Mouse (Mus musculus) midbrain, embryonic 14.5 days (tissue): Measurements from ENCODE around the gene Npr3. TPM values are rescaled to one million over a fixed set of nuclear protein-coding genes. Genes with fewer than 3 reads are reported as not detected.

Source experiments
- ATAC-seq: fragments of 200-750 bp; cut with Nextera tagmentation; 2 replicates; pipeline ENCODE4 v1.8.0; 2017; ENCODE audit warnings: moderate number of reproducible peaks, moderate library complexity; ENCODE audit not compliant: low FRiP score, low TSS enrichment
- DNase-seq: peaks from one replicate; pipeline ENCODE4 v3.0.0-alpha.2; 2015
- H3K27ac ChIP-seq: fragments of 300-500 bp; sonication (generic); replicated peaks from 2 replicates; pipeline ENCODE4 v1.5.1; 2014; ENCODE audit warnings: mild to moderate bottlenecking, low read depth, low read length, moderate library complexity
- H3K27me3 ChIP-seq: fragments of 300-500 bp; sonication (generic); 2 replicates; pipeline ENCODE4 v1.6.1; 2014; ENCODE audit warnings: low read length, control low read depth, mixed read lengths; ENCODE audit not compliant: control insufficient read depth, insufficient read depth
- H3K36me3 ChIP-seq: fragments of 300-500 bp; sonication (generic); 2 replicates; pipeline ENCODE4 v1.6.1; 2014; ENCODE audit warnings: low read length, control low read depth; ENCODE audit not compliant: control insufficient read depth, insufficient read depth
- H3K4me1 ChIP-seq: fragments of 300-500 bp; sonication (generic); 2 replicates; pipeline ENCODE4 v1.6.1; 2014; ENCODE audit warnings: mild to moderate bottlenecking, antibody characterized with exemption, low read length, control low read depth; ENCODE audit not compliant: control insufficient read depth, insufficient read depth
- H3K4me2 ChIP-seq: fragments of 300-500 bp; sonication (generic); 2 replicates; pipeline ENCODE4 v1.6.1; 2014; ENCODE audit warnings: mild to moderate bottlenecking, low read length, moderate library complexity
- H3K4me3 ChIP-seq: fragments of 300-500 bp; sonication (generic); replicated peaks from 2 replicates; pipeline ENCODE4 v1.5.1; 2014; ENCODE audit warnings: low read depth, low read length
- H3K9ac ChIP-seq: fragments of 300-500 bp; sonication (generic); replicated peaks from 2 replicates; pipeline ENCODE4 v1.6.1; 2014; ENCODE audit warnings: mild to moderate bottlenecking, low read length, moderate library complexity
- H3K9me3 ChIP-seq: fragments of 300-500 bp; sonication (generic); 2 replicates; pipeline ENCODE4 v1.6.1; 2016; ENCODE audit warnings: low read length, control low read depth, mixed read lengths; ENCODE audit not compliant: control insufficient read depth
- WGBS: fragments of 180-500 bp; shearing (Covaris S2); extraction: QIAGEN DNeasy Blood & Tissue Kit; methylation state at CpG from one replicate; pipeline ENCODE4 v1.1.7; 2014; 5-methylcytosine and 5-hydroxymethylcytosine counted together
- polyA plus RNA-seq: library from polyadenylated mRNA; unstranded; fragments of >200 nt; fragmentation: Nextera tagmentation; extraction: Ambion mirVana; gene quantifications from 2 replicates; pipeline ENCODE4 v1.2.1, GENCODE M21; 2014

Npr3 gene
- polyA plus RNA-seq, 1 experiment from 2014 or later, result 1.1 TPM

GRCm38 (mm10) chr15:11914101-11914500 is 7.0 kb upstream of the Npr3 start:
- Histone ChIP-seq H3K27me3 (no peaks in the 10 kb centered on the region), H3K4me1 (no peaks in the 10 kb centered on the region), H3K4me3 (no peak overlapping the region), H3K9ac (no peak overlapping the region), H3K9me3 (no peaks in the 10 kb centered on the region), H3K36me3 (no peaks in the 10 kb centered on the region), H3K4me2 (no peak overlapping the region), H3K27ac (no peak overlapping the region)
- ATAC-seq, result no peak
- DNase-seq, result no peak
- 93% methylated on average over 9 of the region's 9 CpGs for WGBS

- no peak overlapping the region for H3K4me2 ChIP-seq
- peak; percentile 64 for DNase-seq
- H3K9ac ChIP-seq, result no peak overlapping the region
- peaks cover 12% of the 10 kb centered on the region; the same call in 1 of the 2 replicates for H3K4me1 ChIP-seq
- no peaks in the 10 kb centered on the region for H3K36me3 ChIP-seq
- 47% methylated on average over 6 of the region's 6 CpGs for whole genome bisulfite sequencing
- ATAC-seq, result no peak
- no peak overlapping the region for H3K27ac ChIP-seq
- H3K27me3 ChIP-seq, result peaks cover 35% of the 10 kb centered on the region
- H3K9me3 ChIP-seq, result no peaks in the 10 kb centered on the region
- no peak overlapping the region for H3K4me3 ChIP-seq
Observed at GRCm38 (mm10) chr15:11909875-11910274, 2.8 kb upstream of the Npr3 start.

- 4% methylated on average over 11 of the region's 11 CpGs for WGBS
- ATAC-seq (no peak), DNase-seq (peak; percentile 54)
- Histone ChIP-seq H3K4me3 (no peak overlapping the region), H3K4me2 (peak overlapping the region; percentile 37), H3K27ac (no peak overlapping the region), H3K36me3 (no peaks in the 10 kb centered on the region), H3K9me3 (no peaks in the 10 kb centered on the region), H3K27me3 (peaks cover 52% of the 10 kb centered on the region), H3K9ac (no peak overlapping the region), H3K4me1 (peaks cover 29% of the 10 kb centered on the region)
Observed at GRCm38 (mm10) chr15:11908166-11908565, 1.1 kb upstream of the Npr3 start.

GRCm38 (mm10) chr15:11906021-11906570 is 991 bp downstream of the Npr3 start:
- Histone ChIP-seq H3K4me3 (peak overlapping the region; percentile 55), H3K9me3 (no peaks in the 10 kb centered on the region), H3K36me3 (no peaks in the 10 kb centered on the region), H3K27me3 (peaks cover 63% of the 10 kb centered on the region), H3K4me1 (peaks cover 32% of the 10 kb centered on the region), H3K4me2 (peak overlapping the region; percentile 98), H3K9ac (no peak overlapping the region), H3K27ac (no peak overlapping the region)
- WGBS, result under 1% methylated on average over 36 of the region's 36 CpGs
- ATAC-seq, result peak; percentile 19; the same call in 1 of the 2 replicates
- peak; percentile 73 for DNase-seq

- ATAC-seq, result peak; percentile 35
- Histone ChIP-seq H3K4me2 (peak overlapping the region; percentile 98), H3K27me3 (peaks cover 63% of the 10 kb centered on the region), H3K4me3 (peak overlapping the region; percentile 55), H3K9me3 (no peaks in the 10 kb centered on the region), H3K9ac (peak overlapping the region; percentile 51), H3K27ac (no peak overlapping the region), H3K36me3 (no peaks in the 10 kb centered on the region), H3K4me1 (peaks cover 32% of the 10 kb centered on the region)
- DNase-seq, result peak; percentile 78
- under 1% methylated on average over 90 of the region's 90 CpGs for WGBS
Observed at GRCm38 (mm10) chr15:11904848-11905672, 2.0 kb downstream of the Npr3 start.

- Histone ChIP-seq H3K4me2 (peak overlapping the region; percentile 98), H3K4me3 (peak overlapping the region; percentile 55), H3K27me3 (peaks cover 63% of the 10 kb centered on the region), H3K9ac (peak overlapping the region; percentile 51), H3K27ac (no peak overlapping the region), H3K9me3 (no peaks in the 10 kb centered on the region), H3K36me3 (no peaks in the 10 kb centered on the region), H3K4me1 (peaks cover 32% of the 10 kb centered on the region)
- DNase-seq (peak; percentile 79), ATAC-seq (peak; percentile 16)
- WGBS, result under 1% methylated on average over 48 of the region's 48 CpGs
Observed at GRCm38 (mm10) chr15:11904043-11904847, 2.8 kb downstream of the Npr3 start.

GRCm38 (mm10) chr15:11903196-11904042 is 3.7 kb downstream of the Npr3 start:
- no peak overlapping the region for H3K27ac ChIP-seq
- peak overlapping the region; percentile 55 for H3K4me3 ChIP-seq
- WGBS, result 4% methylated on average over 34 of the region's 34 CpGs
- H3K9me3 ChIP-seq, result no peaks in the 10 kb centered on the region
- H3K36me3 ChIP-seq, result no peaks in the 10 kb centered on the region
- DNase-seq (peak; percentile 42), ATAC-seq (no peak)
- H3K27me3 ChIP-seq, result peaks cover 62% of the 10 kb centered on the region
- H3K4me2 ChIP-seq, result peak overlapping the region; percentile 98
- H3K4me1 ChIP-seq, result peaks cover 32% of the 10 kb centered on the region
- peak overlapping the region; percentile 46 for H3K9ac ChIP-seq

- Histone ChIP-seq H3K27ac (no peak overlapping the region), H3K4me3 (no peak overlapping the region), H3K4me1 (no peaks in the 10 kb centered on the region), H3K9me3 (no peaks in the 10 kb centered on the region), H3K27me3 (peaks cover 6% of the 10 kb centered on the region), H3K36me3 (no peaks in the 10 kb centered on the region), H3K9ac (no peak overlapping the region), H3K4me2 (no peak overlapping the region)
- WGBS, result 93% methylated on average over 8 of the region's 8 CpGs
- ATAC-seq (no peak), DNase-seq (no peak)
Observed at GRCm38 (mm10) chr15:11897617-11898016, 9.5 kb downstream of the Npr3 start.
